Mouse (Mus musculus) forebrain, embryonic 14.5 days (tissue): ENCODE measurements around the gene Cep128. TPM values are rescaled to one million over a fixed set of nuclear protein-coding genes. Genes with fewer than 3 reads are reported as not detected.

Experiments
- ATAC-seq: fragments of 200-750 bp; cut with Nextera tagmentation; 2 replicates; pipeline ENCODE4 v1.8.0; 2017; ENCODE audit warnings: mild to moderate bottlenecking, moderate library complexity
- DNase-seq: peaks from one replicate; pipeline ENCODE4 v3.0.0-alpha.2; 2015; ENCODE audit warnings: low spot score
- H3K27ac ChIP-seq: fragments of 300-500 bp; sonication (generic); 2 replicates; pipeline ENCODE4 v1.5.1; 2014; ENCODE audit warnings: low read depth, mild to moderate bottlenecking, control low read depth, low read length, moderate library complexity
- H3K27me3 ChIP-seq: fragments of 300-500 bp; sonication (generic); replicated peaks from 2 replicates; pipeline ENCODE4 v1.6.1; 2014; ENCODE audit warnings: low read length, control low read depth, mixed read lengths; ENCODE audit not compliant: control insufficient read depth, insufficient read depth
- H3K36me3 ChIP-seq: fragments of 300-500 bp; sonication (generic); 2 replicates; pipeline ENCODE4 v1.6.1; 2014; ENCODE audit warnings: low read length, control low read depth; ENCODE audit not compliant: control insufficient read depth, insufficient read depth
- H3K4me1 ChIP-seq: fragments of 300-500 bp; sonication (generic); 2 replicates; pipeline ENCODE4 v1.6.1; 2014; ENCODE audit warnings: antibody characterized with exemption, low read length, control low read depth; ENCODE audit not compliant: control insufficient read depth, insufficient read depth
- H3K4me2 ChIP-seq: fragments of 300-500 bp; sonication (generic); 2 replicates; pipeline ENCODE4 v1.6.1; 2014; ENCODE audit warnings: mild to moderate bottlenecking, control low read depth, low read length
- H3K4me3 ChIP-seq: fragments of 300-500 bp; sonication (generic); 2 replicates; pipeline ENCODE4 v1.5.1; 2014; ENCODE audit warnings: low read depth, low read length, control low read depth
- H3K9ac ChIP-seq: fragments of 300-500 bp; sonication (generic); 2 replicates; pipeline ENCODE4 v1.6.1; 2014; ENCODE audit warnings: mild to moderate bottlenecking, low read length, control low read depth, moderate library complexity
- H3K9me3 ChIP-seq: fragments of 300-500 bp; sonication (generic); replicated peaks from 2 replicates; pipeline ENCODE4 v1.6.1; 2016; ENCODE audit warnings: low read length, control low read depth, mixed read lengths; ENCODE audit not compliant: control insufficient read depth
- WGBS: fragments of 180-500 bp; shearing (Covaris S2); extraction: QIAGEN DNeasy Blood & Tissue Kit; methylation state at CpG from one replicate; pipeline ENCODE4 v1.1.7; 2014; 5-methylcytosine and 5-hydroxymethylcytosine counted together
- polyA plus RNA-seq: library from polyadenylated mRNA; unstranded; fragments of >200 nt; fragmentation: Nextera tagmentation; extraction: Ambion mirVana; gene quantifications from 2 replicates; pipeline ENCODE4 v1.2.1, GENCODE M21; 2014

The Cep128 gene
- polyA plus RNA-seq, 1 experiment from 2014 or later = 5.5 TPM

DNA sequence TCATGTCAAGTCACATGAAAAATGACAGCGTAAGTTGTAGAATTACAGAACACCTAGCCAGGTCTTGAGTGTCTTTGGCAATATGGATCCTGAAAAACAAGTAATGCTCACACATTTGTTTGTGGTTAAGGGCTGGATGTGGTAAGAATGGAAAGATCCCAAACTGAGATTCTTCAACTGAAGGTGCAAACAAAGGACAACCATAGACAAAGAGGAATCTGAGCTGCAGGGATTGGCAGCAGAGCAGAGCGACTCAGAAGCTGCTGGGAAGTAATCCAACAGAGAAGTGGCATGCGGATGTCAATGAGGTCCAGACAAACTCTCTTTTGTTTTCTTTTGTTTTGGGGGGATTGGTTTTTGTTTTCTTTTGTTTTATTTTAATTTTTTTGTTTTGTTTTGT lies 121.4 kb downstream of the Cep128 start:
- Histone ChIP-seq H3K9ac (no peak overlapping the region), H3K27me3 (no peaks in the 10 kb centered on the region), H3K4me1 (peaks cover 6% of the 10 kb centered on the region; the same call in 1 of the 2 replicates), H3K4me3 (no peak overlapping the region), H3K27ac (no peak overlapping the region), H3K9me3 (no peaks in the 10 kb centered on the region), H3K4me2 (no peak overlapping the region), H3K36me3 (no peaks in the 10 kb centered on the region)
- peak; percentile 33 for DNase-seq
- ATAC-seq = no peak
- WGBS = 60% methylated on average over 3 of the region's 3 CpGs

DNA sequence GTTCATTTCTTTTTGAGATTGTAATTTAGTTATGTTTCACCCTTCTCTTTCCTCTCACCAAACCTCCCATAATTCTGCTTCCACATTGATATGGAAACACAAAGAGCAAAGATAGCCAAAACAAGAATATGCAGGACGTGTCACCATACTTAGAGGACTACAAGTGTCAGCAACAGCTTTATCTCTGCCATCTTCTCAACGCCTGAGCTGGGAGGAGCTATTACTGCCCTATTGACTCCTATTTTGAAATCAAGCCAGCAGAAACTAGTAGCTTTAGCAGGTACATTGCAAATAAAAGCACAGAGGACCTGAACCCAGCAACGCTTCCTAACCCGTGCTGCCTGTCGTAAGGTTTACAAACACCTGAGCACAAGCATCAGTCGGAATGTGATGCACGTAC lies 127.9 kb downstream of the Cep128 start:
- Histone ChIP-seq H3K9me3 (no peaks in the 10 kb centered on the region), H3K27me3 (no peaks in the 10 kb centered on the region), H3K27ac (no peak overlapping the region), H3K4me3 (no peak overlapping the region), H3K36me3 (no peaks in the 10 kb centered on the region), H3K4me2 (no peak overlapping the region), H3K4me1 (no peaks in the 10 kb centered on the region), H3K9ac (no peak overlapping the region)
- DNase-seq (no peak), ATAC-seq (no peak)
- WGBS = 91% methylated on average over 7 of the region's 7 CpGs

DNA sequence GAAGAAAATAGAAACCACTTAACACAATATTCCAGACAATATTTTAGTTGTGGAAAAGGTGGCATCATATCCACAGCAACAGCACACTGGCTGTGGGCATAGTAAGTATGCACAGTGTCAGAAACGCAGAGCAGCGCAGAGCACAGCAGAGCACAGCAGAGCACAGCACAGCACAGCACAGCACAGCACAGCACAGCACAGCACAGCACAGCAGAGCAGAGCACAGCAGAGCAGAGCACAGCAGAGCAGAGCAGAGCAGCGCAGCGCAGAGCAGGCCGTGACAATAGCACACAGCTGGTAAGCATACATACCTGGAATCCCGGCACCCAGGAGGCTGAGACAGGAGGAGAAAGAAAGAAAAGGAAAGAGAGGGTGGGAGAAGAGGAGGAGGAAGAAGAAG lies 129.4 kb downstream of the Cep128 start:
- H3K9me3 ChIP-seq = no peaks in the 10 kb centered on the region
- DNase-seq (no peak), ATAC-seq (no peak)
- no peak overlapping the region for H3K4me2 ChIP-seq
- no peaks in the 10 kb centered on the region for H3K36me3 ChIP-seq
- no peak overlapping the region for H3K9ac ChIP-seq
- no peaks in the 10 kb centered on the region for H3K4me1 ChIP-seq
- H3K27ac ChIP-seq = no peak overlapping the region
- WGBS = 88% methylated on average over 6 of the region's 6 CpGs
- H3K4me3 ChIP-seq = no peak overlapping the region
- no peaks in the 10 kb centered on the region for H3K27me3 ChIP-seq

DNA sequence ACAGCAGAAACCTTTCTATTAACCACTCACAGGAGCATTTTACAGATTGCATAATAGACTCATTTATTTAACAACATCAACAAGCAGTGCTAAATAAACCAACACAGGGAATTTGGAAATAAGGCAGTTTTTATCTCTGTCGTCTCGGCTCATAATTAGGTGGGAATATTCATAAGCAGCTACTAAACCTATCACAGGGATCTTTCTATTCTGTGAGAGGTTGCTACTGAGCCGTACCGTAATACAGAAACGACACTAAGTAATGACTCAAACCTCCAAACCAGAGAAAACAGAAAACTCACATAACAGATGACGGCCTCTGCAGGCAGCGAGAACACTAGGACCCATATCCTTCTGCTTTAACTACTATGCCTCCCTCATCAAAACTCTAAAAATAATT lies 163.6 kb downstream of the Cep128 start:
- peak; percentile 29 for DNase-seq
- no peaks in the 10 kb centered on the region for H3K4me1 ChIP-seq
- H3K9ac ChIP-seq = no peak overlapping the region
- peak; percentile 46; the same call in 1 of the 2 replicates for ATAC-seq
- H3K36me3 ChIP-seq = no peaks in the 10 kb centered on the region
- 47% methylated on average over 7 of the region's 7 CpGs for WGBS
- H3K4me2 ChIP-seq = no peak overlapping the region
- H3K27ac ChIP-seq = no peak overlapping the region
- no peaks in the 10 kb centered on the region for H3K9me3 ChIP-seq
- no peaks in the 10 kb centered on the region for H3K27me3 ChIP-seq
- H3K4me3 ChIP-seq = no peak overlapping the region

GRCm38 (mm10) chr12:91205550-91205949 lies 178.7 kb downstream of the Cep128 start:
- Histone ChIP-seq H3K9ac (no peak overlapping the region), H3K27me3 (no peaks in the 10 kb centered on the region), H3K27ac (no peak overlapping the region), H3K4me3 (no peak overlapping the region), H3K9me3 (no peaks in the 10 kb centered on the region), H3K36me3 (no peaks in the 10 kb centered on the region), H3K4me2 (no peak overlapping the region), H3K4me1 (peaks cover 2% of the 10 kb centered on the region; the same call in 1 of the 2 replicates)
- ATAC-seq (no peak), DNase-seq (no peak)
- WGBS = 89% methylated on average over 3 of the region's 3 CpGs

DNA sequence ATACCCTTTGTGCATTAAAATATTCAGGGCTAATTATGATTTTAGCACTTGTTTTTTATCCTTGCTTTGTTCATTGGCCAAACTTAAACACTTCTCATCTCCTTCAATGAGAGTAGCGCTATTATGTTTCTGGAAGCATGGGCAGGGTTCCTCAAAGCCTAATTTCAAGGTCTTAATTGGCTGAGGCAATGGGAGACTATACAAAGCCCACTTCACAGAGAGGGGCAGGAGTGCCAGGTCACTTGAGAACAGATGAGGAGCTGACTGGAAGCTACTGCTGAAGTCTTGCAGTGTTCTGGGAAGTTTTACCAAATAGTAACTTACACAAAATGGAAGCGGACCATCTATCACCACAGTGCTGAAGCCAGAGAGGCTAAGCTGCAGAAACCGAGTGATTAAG lies 179.9 kb downstream of the Cep128 start:
- H3K4me2 ChIP-seq = no peak overlapping the region
- ATAC-seq (peak; percentile 93), DNase-seq (peak; percentile 76)
- H3K36me3 ChIP-seq = no peaks in the 10 kb centered on the region
- no peaks in the 10 kb centered on the region for H3K27me3 ChIP-seq
- H3K4me3 ChIP-seq = no peak overlapping the region
- no peak overlapping the region for H3K9ac ChIP-seq
- peak overlapping the region; percentile 54 for H3K27ac ChIP-seq
- no peaks in the 10 kb centered on the region for H3K9me3 ChIP-seq
- WGBS = 11% methylated on average over 3 of the region's 3 CpGs
- peaks cover 2% of the 10 kb centered on the region; the same call in 1 of the 2 replicates for H3K4me1 ChIP-seq

DNA sequence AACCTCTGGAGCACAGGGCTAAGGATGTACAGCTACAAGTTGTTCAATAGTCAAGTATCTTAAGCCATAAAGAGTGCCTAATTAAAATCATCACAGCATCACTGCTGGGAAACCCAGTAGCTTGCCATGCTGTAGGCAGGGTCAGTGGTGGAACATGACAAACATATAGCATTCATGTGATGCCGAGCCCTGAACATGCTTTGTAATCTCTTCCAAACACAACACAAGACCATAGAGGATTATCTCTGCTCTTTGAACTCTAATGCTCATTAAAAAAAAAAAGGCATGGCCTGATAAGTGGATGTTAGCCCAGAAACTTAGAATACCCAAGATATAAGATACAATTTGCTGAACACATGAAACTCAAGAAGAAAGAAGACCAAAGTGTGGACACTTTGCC lies 181.7 kb downstream of the Cep128 start:
- H3K9me3 ChIP-seq = no peaks in the 10 kb centered on the region
- DNase-seq (no peak), ATAC-seq (no peak)
- peaks cover 2% of the 10 kb centered on the region; the same call in 1 of the 2 replicates for H3K4me1 ChIP-seq
- no peak overlapping the region for H3K4me2 ChIP-seq
- no peak overlapping the region for H3K27ac ChIP-seq
- H3K4me3 ChIP-seq = no peak overlapping the region
- H3K9ac ChIP-seq = no peak overlapping the region
- H3K27me3 ChIP-seq = no peaks in the 10 kb centered on the region
- no peaks in the 10 kb centered on the region for H3K36me3 ChIP-seq
- WGBS = 73% methylated on average over 1 of the region's 1 CpGs

- no peak overlapping the region for H3K9ac ChIP-seq
- DNase-seq (no peak), ATAC-seq (no peak)
- 56% methylated on average over 4 of the region's 4 CpGs for WGBS
- H3K27me3 ChIP-seq = no peaks in the 10 kb centered on the region
- H3K27ac ChIP-seq = no peak overlapping the region
- H3K36me3 ChIP-seq = no peaks in the 10 kb centered on the region
- no peaks in the 10 kb centered on the region for H3K4me1 ChIP-seq
- no peak overlapping the region for H3K4me2 ChIP-seq
- H3K4me3 ChIP-seq = no peak overlapping the region
- H3K9me3 ChIP-seq = no peaks in the 10 kb centered on the region
Measured at GRCm38 (mm10) chr12:91189111-91189510, 195.1 kb downstream of the Cep128 start.

GRCm38 (mm10) chr12:91185564-91185963 lies 198.6 kb downstream of the Cep128 start:
- no peaks in the 10 kb centered on the region for H3K27me3 ChIP-seq
- WGBS = 78% methylated on average over 5 of the region's 5 CpGs
- no peaks in the 10 kb centered on the region for H3K9me3 ChIP-seq
- no peaks in the 10 kb centered on the region for H3K4me1 ChIP-seq
- no peak overlapping the region for H3K9ac ChIP-seq
- no peak overlapping the region for H3K4me3 ChIP-seq
- H3K4me2 ChIP-seq = no peak overlapping the region
- ATAC-seq (no peak), DNase-seq (no peak)
- H3K36me3 ChIP-seq = no peaks in the 10 kb centered on the region
- H3K27ac ChIP-seq = no peak overlapping the region
